Mouse (Mus musculus) neutrophil, adult 5-6 weeks (primary cell): Measurements from ENCODE around the gene Fpr2. TPM values are rescaled to one million over a fixed set of nuclear protein-coding genes. Genes with fewer than 3 reads are reported as not detected.
"Not testable (repeated sequence)": the region's sequence is repeated elsewhere in the genome, so short reads cannot be mapped to it uniquely, and the experiment has no call there.

Experiments
- ATAC-seq: fragments of 151-379, 151-347 bp; 2 replicates; pipeline ENCODE4 v1.8.0; 2017; ENCODE audit warnings: mild to moderate bottlenecking, moderate TSS enrichment; ENCODE audit not compliant: insufficient number of reproducible peaks, poor library complexity, low FRiP score, severe bottlenecking; ENCODE audit errors: extremely low read depth
- total RNA-seq: library from RNA; stranded (forward); fragments of 200-1000 nt; gene quantifications from 2 replicates; pipeline ENCODE4 v1.2.3, GENCODE M21; 2017

Fpr2 gene
- total RNA-seq, 1 experiment from 2014 or later, result 93.9 TPM

DNA sequence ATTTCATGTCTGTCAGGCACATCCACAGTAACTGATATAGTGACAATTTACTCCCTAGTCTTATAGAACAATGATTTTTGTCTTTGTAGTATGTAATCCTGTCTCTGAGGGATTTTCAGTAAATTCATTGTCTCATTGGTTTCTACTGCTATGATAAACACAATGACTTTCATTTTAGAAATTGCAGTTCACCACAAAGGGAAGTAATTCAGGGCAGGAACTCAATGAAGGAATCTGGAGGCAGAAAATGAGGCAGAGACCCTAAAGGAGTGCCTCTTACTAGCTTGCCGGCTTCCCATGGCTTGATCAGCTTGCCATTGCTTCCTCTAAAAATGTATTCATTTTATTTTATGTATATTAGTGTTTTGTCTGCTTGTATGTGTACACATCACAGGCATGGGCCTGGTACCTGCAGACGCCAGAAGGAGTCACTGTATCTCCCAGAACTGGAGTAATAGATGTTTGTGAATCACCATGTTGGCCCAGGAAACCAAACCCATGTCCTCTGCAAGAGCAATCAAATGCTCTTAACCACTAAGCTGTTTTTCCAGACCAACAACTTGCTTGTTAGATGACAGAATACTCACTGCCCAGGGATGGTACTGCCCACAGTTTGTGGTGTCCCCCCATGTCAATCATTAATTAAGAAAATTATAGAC is 16.6 kb upstream of the Fpr2 start:
- 0 out of 2 replicates have a peak, but pooled peaks have one; percentile 10 for ATAC-seq

DNA sequence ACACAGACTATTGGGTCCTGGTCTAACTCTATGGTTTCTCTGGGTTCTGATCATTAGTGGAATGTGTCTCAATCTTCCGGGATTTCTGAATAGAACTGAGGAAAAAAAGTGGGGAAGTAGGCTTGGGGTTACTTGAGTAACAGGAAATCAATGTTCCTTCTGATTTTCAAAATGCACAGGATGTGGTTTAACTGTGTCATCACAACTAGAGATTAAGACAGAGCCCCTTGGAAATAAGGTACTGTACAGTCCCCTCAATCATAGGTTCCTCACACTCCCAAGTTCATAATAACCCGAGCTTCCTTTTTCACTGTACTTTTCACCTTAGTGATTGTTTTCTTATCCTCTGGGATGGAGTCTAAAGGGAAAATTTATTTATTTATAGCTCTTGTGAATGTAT is 15.9 kb upstream of the Fpr2 start:
- ATAC-seq, result no peak

DNA sequence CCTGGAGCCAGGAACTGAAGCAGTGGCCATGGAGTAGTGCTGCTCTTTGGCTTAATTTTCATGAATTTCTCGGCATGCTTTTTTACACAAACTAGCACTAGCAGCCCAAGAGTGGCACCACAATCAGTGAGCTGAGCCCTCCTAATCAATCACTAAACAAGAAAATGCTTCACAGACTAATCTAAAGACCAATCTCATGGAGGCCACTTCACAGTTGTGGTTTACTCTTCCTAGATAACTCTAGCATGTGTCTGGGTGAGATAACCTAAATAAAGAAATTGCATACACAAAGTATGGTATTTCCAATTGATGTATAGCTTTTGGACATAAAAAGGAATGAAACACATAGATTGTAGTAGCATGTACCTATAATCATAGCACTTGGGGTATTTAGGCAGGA is 8.3 kb upstream of the Fpr2 start:
- ATAC-seq, result no peak

DNA sequence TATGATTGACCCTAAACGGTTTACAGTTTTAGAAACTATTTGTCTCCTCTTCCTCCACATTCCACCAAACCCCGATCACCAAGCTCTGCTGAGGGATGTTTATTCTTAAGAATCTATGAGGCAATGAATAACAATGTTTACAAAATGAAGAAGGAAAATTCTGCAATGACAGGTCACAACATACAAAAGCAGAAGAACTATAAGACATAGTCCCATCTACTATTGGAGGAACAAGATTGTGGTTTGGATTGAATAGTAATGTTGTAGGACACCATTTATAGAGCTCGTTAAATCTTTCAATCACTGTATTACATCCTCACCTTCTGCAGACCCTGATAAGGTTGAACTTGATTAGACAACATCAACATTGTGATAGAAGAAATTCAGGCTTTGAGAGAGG is 5.0 kb upstream of the Fpr2 start:
- peak; percentile 33; the same call in 1 of the 2 replicates for ATAC-seq

- no peak for ATAC-seq
Measured at GRCm38 (mm10) chr17:17883840-17884239, 3.8 kb upstream of the Fpr2 start, which contains the start of gene Fpr1. Gene Fpr1, minus strand, starts transcription at chr17:17883940.

DNA sequence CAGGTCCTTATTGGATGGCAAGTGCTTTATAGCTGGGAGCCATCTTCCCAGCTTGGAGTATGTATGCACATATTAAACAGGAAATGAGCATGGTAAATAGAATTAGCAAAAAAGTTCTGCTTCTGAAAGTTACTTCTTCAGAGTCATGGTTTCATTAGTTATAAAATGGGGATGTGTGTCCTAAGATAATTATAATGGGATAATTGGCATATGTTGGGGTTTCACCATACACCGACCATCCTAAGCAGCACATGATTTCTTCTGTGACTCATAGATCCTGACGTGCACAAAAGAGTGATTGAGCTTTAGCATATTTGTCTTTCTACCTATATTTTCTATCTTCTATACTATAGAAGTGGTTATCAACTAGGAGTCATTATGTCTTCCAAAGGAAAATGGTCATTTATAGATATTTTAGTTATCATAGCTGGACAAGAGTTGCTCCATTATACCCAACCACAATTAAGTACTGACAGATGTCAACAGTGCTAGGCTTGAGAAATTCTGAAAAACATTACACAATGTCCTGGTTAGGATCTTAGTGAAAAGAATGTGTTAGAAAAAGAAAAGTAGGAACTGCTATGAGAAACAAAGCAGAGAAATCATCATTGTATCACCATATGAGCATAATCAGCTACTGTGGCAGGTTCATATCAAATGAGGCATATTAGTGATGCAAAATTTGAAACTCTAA is 2.3 kb downstream of the Fpr2 start:
- no peak for ATAC-seq

DNA sequence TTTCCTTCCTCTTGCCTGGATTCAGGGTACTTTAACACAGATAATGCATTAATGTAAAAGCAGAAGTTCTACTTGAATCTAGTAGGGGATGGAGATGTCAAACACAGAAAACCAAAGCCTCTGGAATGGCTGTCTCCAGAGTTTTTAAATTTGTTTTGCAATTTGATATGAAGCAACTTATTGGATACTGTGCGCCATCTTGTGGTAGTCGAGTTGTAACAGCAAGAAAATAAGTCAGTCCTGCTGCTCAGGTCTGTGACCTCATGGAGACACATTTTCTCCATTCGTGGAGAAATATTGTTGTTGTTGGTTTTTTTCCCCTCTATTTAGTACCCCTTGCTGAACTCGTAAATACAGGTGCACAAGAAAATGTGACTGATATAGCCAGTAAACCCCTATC is 8.4 kb downstream of the Fpr2 start:
- ATAC-seq, result peak; percentile 38; the same call in 1 of the 2 replicates

GRCm38 (mm10) chr17:17899268-17899667 is 11.6 kb downstream of the Fpr2 start:
- no peak for ATAC-seq

DNA sequence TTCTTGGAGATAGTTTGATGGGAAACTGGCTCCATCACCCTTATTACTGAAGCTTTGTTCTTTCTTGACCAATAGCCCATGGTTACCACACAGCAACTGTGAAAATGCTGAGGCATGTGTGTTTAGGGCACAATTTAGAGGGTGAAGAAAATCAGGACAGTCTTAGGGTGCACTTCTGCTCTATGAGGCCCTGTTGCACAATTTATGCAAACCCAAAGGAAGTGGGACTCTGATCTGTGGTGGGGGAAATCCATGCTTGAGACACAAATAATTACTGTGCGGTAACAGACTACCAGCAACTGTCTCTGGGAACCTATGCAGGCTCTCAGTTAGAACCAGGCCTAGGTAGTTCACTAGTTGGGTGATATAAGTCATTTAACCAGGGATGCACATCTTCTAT is 13.1 kb downstream of the Fpr2 start:
- ATAC-seq, result peak; percentile 74

DNA sequence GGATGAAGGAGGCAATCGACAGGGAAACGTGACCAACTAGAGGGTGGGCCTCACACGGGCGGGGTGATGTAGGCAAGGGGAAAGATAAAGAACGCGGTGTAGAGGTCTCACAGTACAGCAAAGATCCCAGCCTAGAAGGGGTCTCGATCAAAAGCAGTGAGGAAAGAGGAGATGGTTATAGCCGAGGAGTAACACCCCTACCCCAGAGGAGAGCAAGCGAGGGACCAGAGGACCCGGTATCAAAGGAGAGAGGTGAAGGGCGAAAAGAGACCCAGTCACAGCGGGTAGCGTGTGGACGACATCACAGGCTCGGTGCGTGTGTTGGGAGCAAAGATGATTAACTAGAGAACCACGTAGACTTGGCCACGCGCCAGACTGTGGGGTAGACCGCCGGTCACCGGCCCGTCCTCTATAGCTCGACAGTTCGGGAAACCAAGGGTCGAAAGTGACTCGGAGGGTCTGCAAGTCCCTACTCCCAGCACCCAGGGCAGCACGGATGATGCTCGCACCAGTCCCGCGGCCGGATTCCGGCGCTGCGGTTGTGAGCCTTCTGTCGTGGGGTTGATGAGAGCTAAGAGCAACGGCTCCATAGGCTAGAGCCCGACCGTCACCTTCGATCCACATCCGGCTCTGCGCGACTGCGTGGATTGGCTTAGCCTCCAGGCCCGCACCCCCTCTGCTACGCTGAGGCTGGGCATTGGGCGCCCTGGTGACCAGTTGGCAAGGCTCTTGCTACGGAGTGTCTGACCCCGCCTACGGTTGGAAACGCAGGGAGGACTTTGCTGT is 22.2 kb downstream of the Fpr2 start:
- ATAC-seq, result peak; percentile 87

DNA sequence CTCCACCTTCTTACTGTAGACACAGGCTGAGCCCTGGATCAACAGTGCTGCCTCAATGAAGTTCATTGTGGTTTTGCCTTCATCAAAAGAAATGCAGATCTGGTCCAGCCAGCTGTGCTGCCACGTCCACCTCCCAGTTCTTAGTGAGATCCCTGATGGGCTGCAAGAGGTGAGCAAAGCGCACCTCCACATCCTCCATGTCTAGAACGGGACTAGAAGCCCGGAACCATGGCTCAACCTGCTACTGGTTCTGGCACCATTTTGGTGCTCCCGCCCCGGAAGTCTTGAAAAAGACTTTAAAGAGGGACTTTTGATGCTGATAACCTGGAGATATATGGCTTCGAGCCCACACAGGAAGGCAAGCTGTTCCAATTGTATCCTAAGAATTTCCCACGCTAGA is 25.0 kb downstream of the Fpr2 start:
- ATAC-seq, result not testable (repeated sequence)

DNA sequence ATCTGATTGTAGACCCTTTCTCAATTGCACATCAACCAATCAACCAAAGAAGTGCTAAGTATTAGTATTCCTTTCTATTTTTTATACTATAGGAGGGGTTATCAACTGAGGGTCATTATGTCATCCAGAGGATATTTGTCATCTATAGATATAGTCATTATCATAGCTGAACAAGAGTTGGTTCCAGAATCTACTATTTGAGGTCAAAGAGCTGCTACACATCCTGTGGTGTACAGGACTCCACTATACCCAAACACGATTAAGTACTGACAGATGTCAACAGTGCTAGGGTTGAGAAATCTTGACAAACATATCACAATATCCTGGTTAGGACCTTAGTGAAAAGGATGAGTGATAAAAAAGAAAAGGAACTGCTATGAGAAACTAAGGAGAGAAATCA is 29.8 kb downstream of the Fpr2 start:
- no peak for ATAC-seq

DNA sequence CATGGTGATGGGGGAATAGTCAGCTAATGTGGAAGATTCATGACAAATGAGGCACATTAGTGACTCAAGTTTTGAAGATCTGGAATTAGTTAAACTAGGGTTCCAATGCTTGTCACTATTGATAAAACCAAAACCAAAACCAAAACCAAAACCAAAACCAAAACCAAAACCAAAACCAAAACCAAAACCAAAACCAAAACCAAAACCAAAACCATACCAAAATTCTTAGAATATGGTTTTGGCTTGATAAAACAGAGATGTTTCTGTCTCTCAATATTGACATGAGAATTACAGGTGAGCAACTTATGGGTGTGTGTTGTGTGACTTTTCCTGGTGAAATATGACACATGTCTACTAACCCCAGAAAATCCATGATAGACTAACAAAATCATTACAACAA is 30.2 kb downstream of the Fpr2 start:
- ATAC-seq, result no peak

Other genes with a start within 250 kb of the Fpr2 start
- not detected in 2 replicates for gene Vmn2r90, start 184.1 kb upstream of the Fpr2 start, total RNA-seq
- gene Spaca6, start 60.7 kb upstream of the Fpr2 start, total RNA-seq, result 4.0 TPM in 1 of 2 replicates, not detected in the other
- not detected in 2 replicates for gene Has1, start 32.6 kb upstream of the Fpr2 start, total RNA-seq
- gene Fpr1, start 3.9 kb upstream of the Fpr2 start, total RNA-seq, result 117 and 122 TPM in 2 replicates
- not detected in 2 replicates for gene Fpr3, start within 50 bp of the Fpr2 start, total RNA-seq
- not detected in 2 replicates for gene Fpr-rs4, start 133.9 kb downstream of the Fpr2 start, total RNA-seq
- gene Vmn2r124, start 161.6 kb downstream of the Fpr2 start, total RNA-seq, result under 0.01 TPM in 2 replicates
- not detected in 2 replicates for gene Vmn2r91, start 197.2 kb downstream of the Fpr2 start, total RNA-seq